Mouse (Mus musculus): ENCODE data around the gene Pcsk2. TPM values are rescaled to one million over a fixed set of nuclear protein-coding genes. Genes with fewer than 3 reads are reported as not detected.
A peak's percentile ranks its signal among the peaks of the same experiment; 100 is the strongest.

Pcsk2 gene
- total RNA-seq, 4 experiments from 2014 or later: 6.0 to 8.2 (median 7.2) TPM

DNA sequence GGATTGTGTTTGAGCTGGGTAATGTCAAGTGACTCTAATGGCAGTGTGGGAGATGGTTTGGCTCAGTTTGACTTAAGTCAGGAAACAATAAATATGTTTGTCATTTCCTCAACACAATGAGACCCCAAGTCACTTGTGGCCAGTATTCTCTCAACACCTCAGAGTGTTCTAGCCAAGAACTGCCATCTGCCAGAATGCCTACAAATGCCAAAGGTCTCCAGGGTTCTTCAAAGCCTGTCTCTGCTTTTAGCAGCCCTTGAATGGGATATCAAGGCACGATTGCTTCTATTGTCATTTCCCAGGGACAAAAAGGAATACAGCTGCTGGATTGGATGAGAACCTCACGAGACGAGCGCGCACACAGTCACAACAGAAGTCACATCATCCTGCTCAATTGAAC is 100.0 kb downstream of the Pcsk2 start:
- DNase-seq: no peak

DNA sequence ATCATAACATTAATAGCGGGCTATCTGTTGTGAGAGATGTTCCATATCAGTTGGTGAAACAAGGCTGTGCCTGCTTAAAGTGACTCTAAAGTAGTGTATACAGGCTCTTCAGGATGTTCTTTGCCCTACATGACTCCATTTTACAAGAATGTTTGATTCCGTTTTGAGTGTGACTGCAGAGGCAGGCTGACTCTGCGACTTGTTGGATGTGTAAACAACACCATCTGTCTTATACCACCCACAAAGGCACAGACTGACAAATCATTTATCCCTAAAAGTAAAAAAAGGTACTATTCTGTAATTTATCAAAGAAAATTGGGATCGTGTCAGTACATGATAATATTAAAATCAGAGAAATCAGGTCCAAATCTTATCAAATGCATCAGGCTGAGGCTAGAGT is 108.7 kb downstream of the Pcsk2 start:
- no peak for DNase-seq

DNA sequence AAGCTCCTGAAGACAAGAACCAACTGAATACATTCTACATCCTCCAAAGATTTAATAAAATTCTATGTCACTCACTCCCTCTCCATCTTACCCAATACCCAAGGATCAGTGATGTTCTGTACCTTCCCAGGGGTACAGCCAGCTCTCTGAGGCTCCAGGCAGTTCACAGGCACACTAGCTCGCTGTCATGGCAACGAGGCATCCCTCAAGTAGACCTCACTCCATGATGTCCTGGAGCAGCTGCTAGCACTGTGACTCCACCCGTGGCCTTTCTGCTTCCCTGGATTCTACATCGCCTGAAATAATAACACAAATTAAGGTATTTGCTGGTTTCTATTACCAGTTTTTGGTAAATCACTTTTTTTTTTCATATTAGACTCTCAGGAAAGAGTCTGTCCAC is 111.0 kb downstream of the Pcsk2 start:
- no peak for DNase-seq

DNA sequence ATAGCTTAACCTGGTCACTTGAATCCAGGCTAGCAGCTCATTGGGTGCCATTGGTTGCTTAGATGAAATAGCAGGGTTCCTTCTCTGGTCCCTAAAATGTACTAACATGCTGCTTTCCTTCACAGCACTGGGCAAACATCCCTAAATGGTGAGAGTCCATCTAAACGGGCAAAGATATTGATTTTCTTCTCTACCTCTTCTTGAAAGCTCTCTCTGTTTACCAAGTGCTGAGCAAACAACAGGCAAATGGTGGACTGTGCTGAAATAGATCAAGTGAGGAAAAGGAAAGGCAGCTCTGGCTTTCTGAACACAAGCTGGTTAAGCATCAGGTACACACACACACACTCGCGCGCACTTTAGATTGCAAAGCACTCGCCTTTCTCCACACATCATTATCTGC is 120.8 kb downstream of the Pcsk2 start:
- no peak for DNase-seq

DNA sequence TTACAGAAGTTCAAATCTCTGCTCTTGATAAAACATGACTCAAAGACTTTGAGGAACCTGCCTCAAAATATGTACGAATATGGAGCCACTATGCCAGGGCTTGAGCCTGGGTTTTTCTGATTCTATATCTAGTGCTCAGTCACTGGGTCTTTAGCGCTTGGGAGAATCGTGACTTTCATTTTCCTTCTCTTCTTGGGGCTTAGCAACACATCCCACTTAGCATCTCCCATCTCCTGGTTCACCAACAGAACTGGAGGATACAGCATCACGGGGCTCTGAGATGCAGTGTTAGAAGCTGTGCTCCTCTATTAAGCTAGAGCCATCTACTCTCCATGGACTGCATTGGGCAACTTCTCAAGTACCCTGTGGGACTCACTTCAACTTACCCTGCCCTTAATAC is 131.9 kb downstream of the Pcsk2 start:
- DNase-seq: no peak

DNA sequence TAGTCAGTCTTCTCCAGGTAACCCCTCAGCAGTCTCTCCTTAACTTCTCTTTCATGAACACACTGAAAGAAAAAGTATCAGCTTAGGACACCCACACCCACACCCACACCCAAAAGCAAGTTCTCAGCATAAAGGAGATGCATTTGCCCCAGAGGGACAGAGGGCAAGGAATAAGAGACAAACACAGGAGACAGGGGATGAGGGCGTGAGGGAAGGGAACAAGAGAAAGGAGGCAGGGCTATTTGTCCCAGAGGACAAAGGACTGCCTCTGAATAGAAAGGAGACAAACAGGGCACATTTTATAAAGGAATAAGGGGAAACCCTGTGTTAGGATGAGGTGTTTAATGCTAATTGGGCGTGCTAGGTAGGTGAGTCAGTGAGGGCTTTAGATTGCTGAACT is 133.6 kb downstream of the Pcsk2 start:
- no peak for DNase-seq

DNA sequence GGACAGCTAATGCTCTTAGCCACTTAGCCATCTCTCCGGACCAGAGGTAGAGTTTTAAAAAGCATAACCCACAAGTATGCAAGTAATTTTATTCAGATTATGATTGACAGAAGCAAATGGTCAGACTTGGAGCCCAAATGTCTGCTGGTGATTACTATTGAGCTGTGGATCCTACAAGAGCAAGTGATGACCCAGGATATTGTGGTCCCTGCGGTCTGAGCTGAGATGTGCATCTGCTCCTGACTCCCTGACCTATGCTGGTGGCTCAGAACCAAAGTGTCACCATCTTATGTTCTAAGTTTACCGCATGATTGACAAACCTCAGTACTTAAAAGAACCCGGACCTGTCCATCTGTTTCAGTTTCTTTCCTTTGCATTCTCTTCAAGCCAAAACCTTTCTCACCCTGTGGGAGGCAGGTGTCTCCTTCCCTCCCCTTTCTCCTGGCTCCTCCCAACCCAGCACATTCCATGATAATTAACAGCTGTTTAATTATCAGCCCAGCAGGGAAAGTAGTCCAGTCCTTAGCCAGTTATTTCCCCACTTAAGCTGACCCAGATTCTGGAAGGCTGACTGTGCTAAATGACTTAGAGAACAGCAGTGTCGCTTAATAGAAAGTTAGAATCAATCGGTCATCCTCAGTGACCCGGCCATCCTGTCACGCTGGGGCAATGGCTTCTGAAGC is 136.1 kb downstream of the Pcsk2 start:
- no peak for DNase-seq

DNA sequence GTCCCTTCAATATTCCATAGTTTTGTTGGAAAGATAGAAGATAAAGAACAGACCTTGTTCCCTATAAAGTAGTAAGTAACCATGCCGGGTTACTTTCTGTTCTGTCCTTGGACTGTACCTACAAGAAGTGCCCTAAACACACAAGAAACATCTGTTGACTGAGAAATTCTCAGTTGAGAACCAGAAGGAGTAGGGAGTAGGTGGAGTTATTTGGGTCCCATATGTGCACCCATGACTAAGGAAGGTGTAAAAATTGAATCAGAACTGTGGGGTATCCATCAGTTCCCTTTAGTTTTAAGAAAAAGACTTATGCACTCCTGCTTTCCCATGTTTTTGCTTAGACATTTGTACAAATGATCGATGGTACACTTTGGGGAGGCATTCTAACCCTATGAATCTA is 137.6 kb downstream of the Pcsk2 start:
- no peak for DNase-seq

DNA sequence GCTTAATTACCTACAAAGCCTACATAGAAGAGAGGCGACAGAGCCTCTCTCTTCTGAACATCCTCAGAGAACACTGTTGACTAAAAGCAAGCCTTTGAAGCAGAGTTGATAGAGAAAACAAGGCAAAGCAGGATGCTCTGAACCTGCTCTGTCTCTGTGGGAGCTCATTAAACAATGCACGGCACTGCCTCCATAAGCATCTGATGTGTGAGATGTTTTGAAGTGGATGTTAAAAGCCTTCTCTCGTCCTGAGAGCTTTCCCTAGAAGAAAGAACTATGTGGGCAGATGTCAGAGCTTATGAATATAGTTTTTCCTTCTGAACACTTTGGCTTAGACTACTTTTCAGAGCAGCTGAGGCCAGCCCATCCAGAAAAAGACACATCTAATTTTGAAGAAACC is 145.3 kb downstream of the Pcsk2 start:
- DNase-seq: no peak

DNA sequence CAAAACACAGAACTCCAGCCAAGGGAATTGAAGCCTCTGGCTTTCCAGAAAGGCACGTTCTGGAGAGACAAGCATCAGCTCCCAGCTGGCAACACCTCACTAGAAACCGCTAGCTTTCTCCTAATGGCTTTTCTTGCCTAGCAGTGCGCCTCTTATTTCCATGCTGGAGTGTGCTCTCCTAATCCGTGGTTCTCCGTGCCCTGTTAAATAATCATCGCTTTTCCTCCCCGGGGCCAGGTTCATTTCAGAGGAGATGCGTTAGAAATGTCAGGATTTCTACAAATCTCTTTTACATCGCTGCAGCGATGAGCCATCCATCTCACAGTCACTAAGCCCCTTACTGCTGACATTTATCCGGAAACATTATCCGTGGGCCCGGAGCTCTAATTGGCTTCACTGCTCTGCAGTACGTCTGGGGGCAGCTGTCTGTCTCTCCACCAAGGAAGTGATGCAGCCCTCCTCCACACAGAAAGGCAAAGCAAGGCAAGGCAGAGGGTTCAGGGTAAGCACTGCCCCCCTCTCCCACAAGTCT is 150.1 kb downstream of the Pcsk2 start:
- DNase-seq: no peak

DNA sequence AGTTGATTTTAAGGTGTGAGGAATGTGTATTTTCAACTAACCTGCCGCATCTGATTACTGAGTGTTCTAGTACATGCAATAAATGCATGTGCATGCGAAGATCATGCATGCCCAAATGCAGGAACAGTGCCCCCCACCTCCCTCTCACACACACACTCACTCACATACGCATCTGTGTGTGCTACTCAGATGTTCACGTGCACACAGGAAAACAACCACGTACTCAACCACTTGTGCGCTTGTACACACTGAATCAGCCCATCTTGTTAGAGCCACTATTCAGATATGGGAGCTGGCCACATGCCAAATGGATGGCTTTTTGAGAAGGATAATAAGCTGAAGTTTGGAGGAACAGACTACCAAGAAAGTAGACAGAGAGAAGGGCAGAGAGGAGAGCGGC is 150.7 kb downstream of the Pcsk2 start:
- DNase-seq: no peak

DNA sequence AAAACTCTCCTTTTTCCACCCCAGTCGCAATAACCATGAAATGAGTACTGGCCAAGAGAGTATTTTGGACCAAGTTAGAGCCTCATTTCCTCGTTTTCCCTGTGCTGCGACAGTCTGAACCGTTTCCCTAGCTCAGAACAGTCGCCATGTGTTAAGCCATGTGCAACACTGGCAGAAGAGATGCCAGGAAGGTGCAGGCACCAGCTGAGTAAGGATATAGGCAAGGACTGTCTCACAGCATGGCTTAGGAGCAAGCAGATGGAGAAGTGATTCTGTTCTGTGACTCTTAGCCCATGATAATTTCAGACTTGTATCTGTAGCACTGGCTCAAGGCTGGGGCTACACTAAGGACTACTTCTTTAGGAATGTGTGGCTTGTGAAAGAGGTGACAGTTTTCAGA is 155.2 kb downstream of the Pcsk2 start:
- no peak for DNase-seq

DNA sequence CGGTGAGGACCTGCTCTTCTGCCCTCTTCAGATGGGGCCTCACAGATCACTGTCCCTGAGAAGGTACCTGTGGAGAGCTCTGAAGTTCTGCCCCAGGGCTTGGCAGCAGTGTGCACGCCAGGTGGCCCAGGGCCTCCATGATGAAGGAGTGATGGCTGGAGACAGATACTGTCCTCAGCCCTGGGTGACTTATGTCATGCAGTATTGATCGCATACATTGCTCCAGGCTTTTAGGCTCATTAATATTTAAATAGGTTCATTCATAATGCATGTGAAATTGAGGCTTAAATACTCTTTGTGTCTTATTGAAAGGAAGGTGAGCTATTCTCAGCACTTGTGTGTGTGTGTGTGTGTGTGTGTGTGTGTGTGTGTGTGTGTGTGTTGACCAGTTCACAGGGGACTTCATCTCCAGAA is 157.0 kb downstream of the Pcsk2 start:
- no peak for DNase-seq

DNA sequence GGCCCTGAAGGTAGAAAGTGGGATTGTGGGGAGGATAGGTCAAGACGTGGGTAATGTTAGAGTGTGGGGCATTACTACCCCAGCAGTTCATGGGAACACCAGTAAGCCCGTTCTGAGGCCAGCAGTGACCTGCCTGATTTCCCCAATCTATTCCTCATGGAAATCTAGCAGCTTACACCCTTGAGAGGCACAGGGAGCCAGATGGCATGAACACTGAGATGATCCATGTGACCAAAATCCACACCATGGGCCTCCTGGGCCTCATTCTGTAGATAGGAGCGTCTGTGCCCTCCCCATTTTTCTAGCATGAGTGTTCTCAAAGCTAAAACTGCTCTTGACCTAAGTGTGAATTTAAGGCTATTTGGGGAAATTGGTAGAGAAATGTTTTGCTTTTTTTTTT is 162.2 kb downstream of the Pcsk2 start:
- DNase-seq: no peak

DNA sequence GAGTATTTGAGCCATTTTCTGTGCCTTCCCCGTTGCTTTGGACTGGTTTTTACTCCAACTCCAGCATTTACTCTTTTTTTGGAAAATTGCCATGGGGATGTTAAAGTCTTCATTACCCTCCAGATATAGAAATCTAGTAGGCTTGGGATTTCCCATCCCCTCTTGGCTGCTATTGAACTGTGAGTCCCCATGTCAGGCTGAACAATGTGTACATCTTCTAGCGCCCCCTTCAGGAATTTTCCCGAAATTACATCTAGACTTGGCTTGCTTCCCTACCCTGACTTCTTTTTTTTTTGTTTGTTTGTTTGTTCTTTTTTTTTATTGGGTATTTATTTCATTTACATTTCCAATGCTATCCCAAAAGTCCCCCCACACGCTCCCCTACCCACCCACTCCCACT is 163.3 kb downstream of the Pcsk2 start:
- no peak for DNase-seq

DNA sequence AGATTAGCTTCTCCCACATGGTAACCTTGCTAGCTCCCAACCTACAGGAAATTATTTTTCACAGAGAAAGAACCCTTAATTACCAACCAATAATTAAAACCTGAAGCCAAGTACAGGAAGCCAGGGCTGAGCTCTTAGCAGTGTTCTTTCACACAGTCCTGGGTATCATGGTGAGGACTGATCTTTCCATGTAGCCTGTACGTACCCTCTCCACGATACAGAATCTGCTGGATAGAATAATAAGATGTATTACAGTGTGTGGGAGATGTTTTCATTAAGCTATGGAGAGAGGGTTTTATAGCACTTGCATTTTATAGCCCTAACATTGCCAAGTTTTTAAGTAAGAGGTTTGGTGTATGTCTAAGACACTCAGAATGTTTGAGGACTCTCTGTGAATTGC is 164.0 kb downstream of the Pcsk2 start:
- DNase-seq: no peak

DNA sequence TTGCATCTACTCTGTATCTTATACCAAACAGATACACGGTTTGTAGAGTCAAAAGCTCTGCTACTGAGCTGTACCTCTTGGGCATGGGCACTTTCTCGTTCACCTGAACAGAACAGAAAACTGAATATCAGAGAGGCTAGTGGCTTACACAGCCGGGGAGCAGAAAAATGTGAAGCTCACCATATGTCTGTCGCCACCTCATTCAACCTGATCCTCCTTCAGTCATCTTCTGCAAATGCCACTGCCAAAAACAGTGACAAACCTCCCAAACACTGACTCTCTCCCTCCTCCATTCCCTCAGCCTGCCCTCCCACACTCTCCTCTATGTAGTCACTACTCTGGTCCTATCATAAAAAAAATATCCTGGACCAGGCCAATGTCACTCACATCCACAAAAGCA is 165.9 kb downstream of the Pcsk2 start:
- DNase-seq: no peak

DNA sequence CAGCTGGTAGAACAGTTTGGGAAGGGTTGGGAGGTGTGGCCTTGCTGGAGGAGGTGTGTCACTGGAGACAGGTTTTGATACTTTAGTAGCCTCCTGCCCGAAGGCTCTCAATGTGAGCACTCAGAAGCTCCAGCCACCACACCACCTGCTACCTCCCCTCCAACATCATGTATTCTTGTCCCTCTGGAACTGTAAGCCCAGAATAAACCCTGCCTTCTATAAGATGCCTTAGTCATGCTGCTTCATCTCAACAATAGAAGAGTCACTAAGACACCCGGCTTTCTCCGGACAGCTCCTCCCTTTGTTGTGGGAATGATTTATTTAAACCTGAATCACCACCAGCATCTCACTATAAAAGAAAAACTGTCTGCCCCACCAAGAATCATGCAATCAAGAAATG is 166.9 kb downstream of the Pcsk2 start:
- DNase-seq: no peak

DNA sequence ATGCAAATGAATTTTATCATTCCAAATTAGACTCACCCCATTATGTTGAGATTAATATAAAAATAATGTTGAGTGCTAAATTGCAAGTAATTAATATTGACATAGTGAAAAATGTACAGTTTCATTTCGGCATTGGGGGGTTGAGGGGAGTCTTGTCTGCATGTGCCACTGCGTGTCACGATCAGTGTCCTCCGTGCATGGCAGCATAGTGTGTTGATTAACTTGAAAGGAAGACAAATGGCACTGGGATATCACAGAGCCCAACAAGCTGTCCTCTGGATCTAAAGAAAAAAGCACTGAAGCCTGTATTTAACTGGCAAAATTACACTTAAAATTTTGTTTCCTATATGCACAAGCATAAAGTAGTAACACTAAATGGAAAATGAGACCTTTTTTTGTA is 167.9 kb downstream of the Pcsk2 start:
- no peak for DNase-seq

DNA sequence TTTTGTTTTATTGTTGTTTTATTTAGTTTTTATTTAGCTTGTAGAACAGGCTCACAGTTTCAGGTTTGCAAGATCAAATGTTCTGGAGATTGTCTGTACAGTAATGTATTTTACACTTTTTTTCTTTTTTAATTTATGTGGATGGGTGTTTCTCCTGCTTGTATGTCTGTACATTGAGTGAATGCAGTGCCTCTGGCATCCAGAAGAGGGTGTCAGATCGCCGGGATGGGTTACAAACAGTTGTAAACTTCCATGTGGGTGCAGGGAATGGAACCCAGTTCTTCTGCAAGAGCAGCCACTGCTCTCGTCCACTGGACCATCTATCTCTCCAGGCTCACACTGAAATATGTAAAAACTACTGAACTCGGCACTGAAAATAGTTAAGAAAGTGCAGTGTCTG is 169.2 kb downstream of the Pcsk2 start:
- no peak for DNase-seq

DNA sequence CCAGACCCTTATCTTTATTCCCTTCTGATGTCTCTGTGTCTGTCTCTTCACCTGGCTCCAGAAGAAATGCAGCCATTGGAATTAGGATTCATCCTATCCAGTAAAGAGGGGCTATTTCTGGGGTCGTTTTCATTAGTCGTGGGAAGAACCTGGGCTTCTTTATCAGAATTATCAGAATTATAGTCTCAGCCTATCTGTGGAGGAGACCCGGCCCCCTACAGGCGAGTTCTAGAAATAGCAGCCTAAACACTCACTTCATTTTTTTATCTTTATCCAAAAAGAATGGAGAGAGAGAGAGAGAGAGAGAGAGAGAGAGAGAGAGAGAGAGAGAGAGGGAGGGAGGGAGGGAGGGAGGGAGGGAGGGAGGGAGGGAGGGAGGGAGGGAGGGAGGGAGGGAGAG is 177.3 kb downstream of the Pcsk2 start:
- no peak for DNase-seq

DNA sequence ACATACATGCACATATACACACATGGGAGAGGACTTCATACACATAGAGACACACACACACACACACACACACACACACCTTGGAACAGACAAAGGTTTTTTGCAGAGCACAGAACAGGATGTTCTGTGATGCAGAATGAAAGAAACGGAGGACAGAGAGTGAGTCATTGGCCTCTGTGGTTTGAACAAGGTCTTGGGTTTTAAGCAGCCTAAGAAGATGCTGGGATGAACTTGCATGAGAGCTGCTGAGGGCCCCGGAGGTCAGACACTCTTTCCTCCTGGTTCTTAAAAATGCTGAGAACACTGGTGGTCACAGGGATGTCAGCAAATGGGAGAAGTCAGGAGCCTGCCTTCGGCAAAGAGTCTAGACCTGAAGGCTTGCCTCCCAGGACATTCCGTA is 178.1 kb downstream of the Pcsk2 start:
- peak; percentile 34 for DNase-seq

DNA sequence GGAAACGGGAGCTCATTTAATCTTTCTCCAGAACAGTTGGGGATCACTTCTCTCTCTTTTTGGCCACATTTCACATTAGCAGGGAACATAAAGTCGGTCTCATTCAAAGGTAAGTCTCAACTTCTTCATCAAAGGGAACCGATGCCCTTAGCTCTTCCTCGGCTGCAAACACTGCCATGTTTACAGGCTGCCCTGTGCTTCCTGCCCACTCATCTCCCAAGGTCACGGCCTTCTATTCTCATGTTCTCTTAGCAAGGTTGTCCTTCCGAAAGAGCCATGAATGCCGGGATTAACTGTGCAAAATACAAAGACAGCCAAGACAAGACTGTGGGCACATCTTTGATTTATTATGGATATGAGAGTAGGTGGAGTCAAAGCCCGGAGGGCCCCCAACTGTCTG is 178.8 kb downstream of the Pcsk2 start:
- DNase-seq: peak; percentile 65

DNA sequence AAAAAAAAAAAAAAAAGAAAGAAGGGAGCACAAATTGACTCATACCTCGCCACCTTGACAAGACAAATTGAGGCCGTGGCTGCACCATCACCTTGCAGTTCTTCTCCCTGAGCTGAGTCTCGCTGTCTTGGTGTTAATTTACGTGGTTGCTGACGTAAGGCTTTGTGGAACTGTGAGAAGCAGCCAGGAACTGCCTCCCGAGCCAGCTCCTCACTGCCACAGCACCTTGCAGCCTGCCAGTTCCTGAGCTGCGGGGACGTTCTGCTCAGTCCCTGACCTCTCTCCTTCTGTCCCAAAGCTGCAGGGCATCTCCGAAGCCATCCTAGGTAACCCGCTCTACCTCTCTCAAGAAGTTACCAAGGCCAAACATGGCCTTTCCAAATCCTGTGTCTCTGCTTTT is 186.5 kb downstream of the Pcsk2 start:
- DNase-seq: peak; percentile 63

DNA sequence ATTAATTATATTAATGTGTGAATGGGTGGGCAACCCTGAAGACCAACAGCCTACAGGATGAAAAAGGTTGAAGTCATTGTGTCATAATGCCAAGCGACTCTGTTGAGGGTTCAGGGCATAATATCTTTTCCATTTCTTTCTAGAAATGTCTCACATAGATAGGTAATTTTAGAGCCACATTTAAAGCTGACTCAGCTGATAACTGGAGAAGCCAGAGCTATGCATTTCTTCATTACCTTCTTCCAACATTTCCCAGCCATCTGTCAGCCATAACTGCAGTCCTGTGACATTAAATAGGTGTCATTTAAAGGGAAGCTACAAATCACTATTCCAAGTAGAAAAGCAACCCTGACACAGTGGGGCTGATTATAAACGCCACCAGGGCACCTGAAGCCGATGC is 189.5 kb downstream of the Pcsk2 start:
- no peak for DNase-seq
